Mouse (Mus musculus) thymus, postnatal 36 days (tissue): Measurements from ENCODE around the gene Gphb5.

ENCODE experiments used
- DNase-seq, 2 experiments: peaks; one replicate each; pipeline ENCODE4 v3.0.0; 2022; ENCODE audit warnings: mixed read lengths in 2 of 2

Gene Gphb5

GRCm38 (mm10) chr12:75389308-75390135 lies 27.1 kb downstream of the Gphb5 start:
- DNase-seq = peak in 1 of 2 experiments; percentile 24

GRCm38 (mm10) chr12:75388521-75388920 lies 28.1 kb downstream of the Gphb5 start:
- DNase-seq = no peak

- no peak for DNase-seq
Observed at GRCm38 (mm10) chr12:75387846-75388245, 28.7 kb downstream of the Gphb5 start.

DNA sequence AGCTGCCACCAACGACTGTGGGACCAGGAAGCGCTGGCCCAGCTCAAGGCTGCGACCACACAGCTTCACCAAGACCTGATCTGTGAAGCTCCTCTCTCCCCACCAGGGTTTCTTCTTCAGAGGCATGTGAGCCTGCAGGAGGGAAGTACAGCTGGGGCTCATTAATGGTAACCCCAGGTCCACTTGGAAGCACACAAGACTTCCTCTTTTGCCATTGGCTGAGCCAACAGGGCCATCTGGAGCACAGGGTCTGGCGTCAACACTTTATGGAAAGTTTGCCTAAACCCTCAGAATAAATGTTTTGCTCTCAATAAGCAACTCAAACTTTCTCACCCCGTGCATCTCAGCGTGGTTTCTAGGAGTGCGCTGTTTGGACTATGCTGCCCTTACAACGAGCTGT lies 29.4 kb downstream of the Gphb5 start:
- no peak for DNase-seq

DNA sequence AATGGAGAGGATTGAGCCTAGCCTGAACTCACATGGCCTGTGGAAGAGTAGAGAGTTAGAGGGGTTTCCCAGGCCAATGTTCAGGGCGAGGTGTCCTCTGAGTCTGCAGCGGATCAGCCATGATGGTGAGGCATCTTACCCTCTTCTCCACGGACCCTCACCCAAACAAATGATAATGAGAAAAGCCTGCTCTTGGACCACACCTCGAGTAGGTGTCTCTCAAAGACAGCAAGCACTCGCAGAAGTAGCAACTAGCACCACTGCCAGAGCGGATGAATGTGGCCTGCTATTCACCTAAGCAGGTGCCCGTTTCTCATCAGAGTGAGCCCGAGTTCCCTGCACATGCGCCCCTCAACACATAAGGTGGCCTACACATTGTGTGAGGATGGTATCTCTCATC lies 29.9 kb downstream of the Gphb5 start:
- no peak for DNase-seq

DNA sequence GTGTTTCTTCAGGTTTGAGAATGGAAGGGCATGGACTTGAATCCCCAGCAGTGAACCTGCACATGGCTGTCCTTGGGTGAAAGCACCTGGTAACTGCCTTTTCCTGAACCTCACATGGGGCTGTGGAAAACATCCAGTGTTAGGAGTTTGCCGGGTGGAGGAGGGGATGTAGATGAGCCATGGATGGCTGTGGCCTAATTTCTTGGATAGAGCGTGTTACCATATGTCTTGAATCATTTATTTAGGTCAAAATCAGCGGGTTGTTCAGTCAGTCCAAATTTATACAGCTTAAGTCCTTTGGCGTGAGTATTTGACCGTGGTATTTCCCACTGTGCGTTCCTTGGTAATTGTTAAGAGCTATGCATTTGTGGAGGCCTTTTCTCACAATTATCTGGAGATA lies 40.5 kb downstream of the Gphb5 start:
- DNase-seq = no peak

DNA sequence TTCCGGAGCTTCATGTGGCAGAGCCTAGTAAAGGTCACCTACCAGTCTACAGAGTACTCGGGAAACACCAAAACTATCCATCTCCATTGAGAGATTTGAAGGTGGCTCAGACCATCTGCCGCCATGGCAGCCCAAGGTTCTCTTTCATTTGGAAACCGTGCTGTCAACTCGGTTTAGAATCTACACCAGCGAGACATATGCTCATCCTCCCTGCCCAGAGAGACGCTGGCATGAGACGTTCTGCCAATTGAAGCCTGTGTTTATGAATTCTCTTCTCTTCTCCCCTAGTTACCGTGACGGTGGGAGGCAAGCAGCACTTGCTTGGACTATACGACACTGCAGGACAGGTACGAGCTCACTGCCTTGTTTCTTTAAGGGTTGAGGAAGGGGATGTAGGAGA lies 41.5 kb downstream of the Gphb5 start:
- DNase-seq = no peak

GRCm38 (mm10) chr12:75374437-75374836 lies 42.1 kb downstream of the Gphb5 start:
- DNase-seq = no peak

DNA sequence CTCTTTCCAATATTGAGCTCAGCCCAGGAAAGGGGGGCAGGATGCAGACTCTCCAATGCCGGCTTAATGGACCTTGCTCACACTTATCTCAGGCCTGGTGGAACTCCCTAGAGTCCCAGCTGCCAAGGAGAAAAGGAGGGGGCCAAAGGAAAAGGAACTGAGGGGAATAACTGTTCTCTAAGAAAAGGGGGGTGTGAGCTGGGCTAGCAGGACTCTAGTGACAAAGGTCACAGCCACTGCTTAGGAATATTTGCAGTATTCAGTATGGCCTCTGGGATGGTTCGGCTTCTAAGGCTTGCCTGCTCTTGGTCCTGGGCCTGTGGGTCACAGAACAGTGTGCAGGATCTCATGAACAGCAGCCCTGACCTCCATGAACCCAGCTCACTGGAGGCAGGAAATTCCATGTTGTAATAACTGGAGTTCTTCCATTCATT lies 47.1 kb downstream of the Gphb5 start:
- no peak for DNase-seq

DNA sequence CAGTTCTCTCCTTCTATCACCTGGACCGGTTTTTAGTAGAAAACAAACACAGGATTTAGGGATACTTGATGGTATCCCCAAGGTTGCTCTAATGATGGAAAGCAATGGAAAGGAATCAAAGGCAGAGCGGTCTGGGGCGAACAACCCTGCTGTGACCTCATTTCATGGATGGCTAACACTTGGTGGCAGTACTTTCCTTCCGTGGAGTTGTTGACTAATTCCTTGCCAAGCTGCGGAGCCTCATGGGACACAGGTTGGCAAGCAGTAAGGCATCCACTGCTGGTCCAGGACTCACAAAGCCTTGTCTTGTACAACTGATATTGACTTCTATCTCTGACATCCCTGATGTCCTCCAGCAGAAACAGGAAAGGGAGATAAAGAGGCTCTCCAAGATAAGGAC lies 48.1 kb downstream of the Gphb5 start:
- DNase-seq = no peak

GRCm38 (mm10) chr12:75367371-75367770 lies 49.2 kb downstream of the Gphb5 start:
- DNase-seq = no peak

DNA sequence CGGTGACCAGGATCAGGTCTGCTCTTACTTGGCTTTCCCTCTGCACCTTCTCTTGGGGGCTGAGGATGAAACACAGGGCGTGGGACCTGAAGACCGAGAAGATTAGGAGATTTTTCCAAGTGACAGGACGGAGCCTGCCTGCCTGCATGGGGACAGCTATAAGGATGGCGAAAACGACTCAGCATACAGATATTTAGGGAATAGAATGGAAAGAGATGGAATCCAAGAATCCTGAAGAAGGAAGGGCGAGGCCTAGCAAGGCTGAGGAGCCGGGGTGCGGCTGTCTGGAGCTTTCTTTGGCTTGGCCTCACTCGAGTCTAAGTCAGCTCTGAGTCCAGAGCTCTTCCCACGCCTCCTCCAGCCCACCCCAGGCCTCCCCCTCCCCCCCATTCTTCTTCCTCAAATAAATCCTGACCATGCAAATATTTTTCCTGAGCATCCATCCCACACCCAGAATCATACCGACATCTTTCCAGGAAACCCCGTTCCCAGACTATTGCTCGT lies 50.9 kb downstream of the Gphb5 start:
- DNase-seq = no peak

DNA sequence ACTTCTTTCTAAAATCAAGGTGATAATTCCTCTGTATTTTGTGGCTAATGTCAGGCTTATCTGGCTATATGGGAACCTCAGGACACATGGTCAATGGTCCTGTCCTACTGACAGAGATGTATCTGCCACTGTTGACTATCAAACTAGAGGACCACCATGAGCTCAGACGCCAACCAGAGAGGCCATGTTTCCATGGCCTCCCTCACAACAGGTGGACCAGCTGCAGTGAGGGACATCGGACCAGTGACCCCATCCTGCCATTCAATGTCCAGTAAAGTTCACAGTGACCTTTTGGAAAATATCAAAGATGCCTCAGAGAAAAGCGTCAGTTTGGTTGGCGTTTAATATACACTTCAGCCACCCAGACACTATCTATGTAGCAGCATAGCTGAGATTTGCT lies 52.2 kb downstream of the Gphb5 start:
- DNase-seq = no peak

- no peak for DNase-seq
Observed at GRCm38 (mm10) chr12:75362456-75362855, 54.1 kb downstream of the Gphb5 start.
